Mouse (Mus musculus) lung, postnatal 10 days (tissue): ENCODE results near the gene Ggt6.

Experiments
- DNase-seq: peaks from one replicate; pipeline ENCODE4 v3.0.0; 2021

Gene Ggt6

GRCm38 (mm10) chr11:72477653-72478052 is 42.3 kb downstream of the Ggt6 start:
- no peak for DNase-seq

DNA sequence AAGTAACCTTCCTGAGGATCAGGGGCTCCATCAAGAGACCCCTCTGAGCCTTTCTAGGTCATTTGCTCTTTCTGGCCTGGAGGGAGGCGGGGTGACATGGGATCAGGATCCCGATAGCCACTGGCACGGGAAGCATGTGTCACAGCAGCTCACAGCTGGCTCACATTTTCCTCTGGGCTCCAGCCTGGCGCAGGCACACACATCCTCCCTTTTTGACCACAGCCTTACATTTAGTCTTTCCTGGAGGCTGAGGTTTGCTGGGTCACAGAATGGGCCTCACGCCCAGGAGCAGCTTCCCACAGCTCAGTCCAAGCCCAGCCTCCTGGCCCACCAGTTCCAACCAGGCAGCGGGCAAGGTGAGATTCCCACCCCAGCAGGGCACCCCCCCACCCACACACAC is 42.9 kb downstream of the Ggt6 start:
- DNase-seq = peak; percentile 40

DNA sequence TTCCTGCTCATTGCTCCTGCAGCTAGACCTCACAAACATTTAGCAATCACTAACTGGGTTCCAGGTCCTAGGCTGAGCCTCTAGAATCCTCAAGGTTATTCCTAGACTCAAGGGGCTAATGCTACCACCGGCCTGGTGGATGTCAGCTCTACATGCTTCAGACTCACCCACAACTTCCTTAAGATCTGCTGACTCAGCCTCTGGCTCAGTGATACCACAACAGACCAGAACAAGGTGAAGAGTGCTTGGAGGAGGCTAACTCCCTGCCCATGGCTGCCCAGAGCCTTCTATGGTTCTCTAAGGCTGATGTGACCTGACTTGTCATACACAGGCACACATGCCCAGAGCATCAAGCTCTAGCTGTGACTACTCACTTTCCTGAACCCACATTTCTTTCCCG is 44.2 kb downstream of the Ggt6 start:
- no peak for DNase-seq

- DNase-seq = no peak
Measured at GRCm38 (mm10) chr11:72481313-72481712, 46.0 kb downstream of the Ggt6 start.

DNA sequence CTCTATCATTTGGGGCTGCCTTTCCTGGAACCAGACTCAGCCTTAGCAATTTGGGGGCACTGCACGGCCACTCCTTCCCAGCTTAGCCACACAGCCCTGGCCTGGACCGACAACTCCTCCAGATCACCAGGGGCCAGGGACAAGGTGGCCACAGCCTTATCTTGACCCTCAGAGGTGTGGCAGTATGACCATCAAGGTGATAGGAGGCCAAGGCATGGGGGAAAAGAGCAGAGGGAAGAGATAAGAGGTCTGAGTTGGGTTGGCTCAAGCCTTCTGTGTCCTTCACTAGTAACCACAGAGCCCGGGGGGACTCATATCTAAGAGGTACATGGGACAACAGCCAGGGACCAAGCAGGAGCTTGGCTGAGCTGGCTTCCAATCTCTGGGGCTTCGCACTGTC is 46.6 kb downstream of the Ggt6 start:
- no peak for DNase-seq

DNA sequence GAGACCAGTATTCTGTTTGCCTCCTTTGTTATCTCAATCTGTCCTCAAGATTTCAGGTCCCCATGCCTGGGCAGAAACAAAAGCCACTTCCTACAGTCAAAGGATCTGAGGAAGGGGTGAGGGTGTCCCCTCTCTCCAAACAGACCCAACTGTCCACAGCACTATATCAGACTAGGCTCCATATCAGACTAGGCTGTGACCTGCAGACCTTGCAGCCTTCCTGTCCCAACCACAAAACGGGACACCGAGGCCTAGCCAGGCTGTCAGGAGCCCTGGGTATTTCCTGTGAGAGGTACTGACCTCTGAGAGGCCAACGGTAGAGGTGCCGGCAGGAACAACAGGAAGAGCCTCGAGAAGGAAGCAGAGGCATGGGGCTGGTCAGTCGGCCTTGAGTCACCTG is 49.2 kb downstream of the Ggt6 start:
- no peak for DNase-seq

DNA sequence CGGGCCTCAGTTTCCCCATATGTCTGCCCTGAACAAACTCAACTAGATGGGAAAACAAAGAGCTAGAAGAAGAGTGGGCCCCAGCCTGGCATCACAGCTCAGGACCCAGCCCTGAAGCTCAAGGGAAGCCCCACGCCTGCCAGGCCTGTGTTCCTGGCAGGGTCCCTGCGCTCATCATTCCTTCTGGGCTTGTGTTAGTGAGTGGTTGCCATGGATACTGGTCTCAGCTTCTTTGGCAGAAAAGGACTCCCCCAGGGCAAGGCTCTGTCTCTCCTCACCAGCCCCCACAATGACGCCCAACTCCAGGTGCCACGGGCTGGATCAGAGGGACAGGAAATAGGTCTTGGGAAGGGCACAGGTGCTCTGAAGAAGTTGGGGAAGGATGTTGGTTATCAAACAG is 49.8 kb downstream of the Ggt6 start:
- no peak for DNase-seq

- DNase-seq = no peak
Measured at GRCm38 (mm10) chr11:72485960-72486359, 50.6 kb downstream of the Ggt6 start.

- DNase-seq = peak; percentile 37
Measured at GRCm38 (mm10) chr11:72487171-72487570, 51.8 kb downstream of the Ggt6 start.

- no peak for DNase-seq
Measured at GRCm38 (mm10) chr11:72487739-72488138, 52.4 kb downstream of the Ggt6 start.
